Mouse (Mus musculus) C2C12 (cell line): ENCODE measurements at regions not wholly inside any gene's neighbourhood (a gene's known extent, or its start where the extent isn't known, plus 50 kb on each side); places are given as distances from the start of the nearest gene placed in this dataset.

Source experiments
- H3K27me3 ChIP-seq: one replicate; pipeline ENCODE4 v1.6.1; 2011; ENCODE audit not compliant: control insufficient read depth, insufficient read depth, insufficient read length
- H3K36me3 ChIP-seq: one replicate; pipeline ENCODE4 v1.6.1; 2011; ENCODE audit not compliant: control insufficient read depth, insufficient read depth
- H3K4me3 ChIP-seq: one replicate; pipeline ENCODE4 v1.5.1; 2011; ENCODE audit warnings: mild to moderate bottlenecking, control low read depth; ENCODE audit not compliant: poor library complexity, insufficient read depth, severe bottlenecking
- H3K79me2 ChIP-seq: one replicate; pipeline ENCODE4 v1.6.1; 2011; ENCODE audit not compliant: control insufficient read depth, insufficient read depth
- H3K79me3 ChIP-seq: one replicate; pipeline ENCODE4 v1.6.1; 2011; ENCODE audit warnings: low read depth, control low read depth
- H3ac ChIP-seq: one replicate; pipeline ENCODE3; 2011; ENCODE audit warnings: low read depth; ENCODE audit not compliant: control insufficient read depth, insufficient read length
- CEBPB ChIP-seq: IDR thresholded peaks from one replicate; pipeline ENCODE4 v1.6.1; 2011; ENCODE audit warnings: low read depth, mild to moderate bottlenecking, control low read depth, moderate library complexity
- CTCF ChIP-seq: IDR thresholded peaks from one replicate; pipeline ENCODE4 v1.5.1; 2011; ENCODE audit not compliant: control insufficient read depth, insufficient read depth, insufficient read length
- FOSL1 ChIP-seq: IDR thresholded peaks from one replicate; pipeline ENCODE4 v1.8.0; 2011; ENCODE audit warnings: mild to moderate bottlenecking, low read length; ENCODE audit not compliant: poor library complexity, insufficient read depth, severe bottlenecking
- MAX ChIP-seq: IDR thresholded peaks from one replicate; pipeline ENCODE4 v1.6.1; 2011; ENCODE audit warnings: mild to moderate bottlenecking, control low read depth
- MYOD1 ChIP-seq: IDR thresholded peaks from one replicate; pipeline ENCODE4 v1.6.1; 2011; ENCODE audit warnings: low read depth; ENCODE audit not compliant: control insufficient read depth, insufficient read length
- MYOG ChIP-seq: IDR thresholded peaks from one replicate; pipeline ENCODE4 v1.6.1; 2011; ENCODE audit not compliant: control insufficient read depth, insufficient read length; ENCODE audit errors: extremely low read depth
- USF1 ChIP-seq: IDR thresholded peaks from one replicate; pipeline ENCODE4 v1.6.1; 2011; ENCODE audit warnings: low read depth, mild to moderate bottlenecking, control low read depth, moderate library complexity

- H3ac ChIP-seq = no peak overlapping the region
- no peaks in the 10 kb centered on the region for H3K27me3 ChIP-seq
- H3K79me3 ChIP-seq = no peaks in the 10 kb centered on the region
- no peak overlapping the region for H3K4me3 ChIP-seq
- no peak for TF ChIP-seq USF1
- TF ChIP-seq MAX = no peak
- TF ChIP-seq MYOD1 = no peak
- no peak for TF ChIP-seq FOSL1
- no peak for TF ChIP-seq CTCF
- TF ChIP-seq CEBPB = no peak
- no peak for TF ChIP-seq MYOG
- H3K36me3 ChIP-seq = no peaks in the 10 kb centered on the region
- H3K79me2 ChIP-seq = no peaks in the 10 kb centered on the region
Measured at GRCm38 (mm10) chr13:119068745-119069580, 359.4 kb upstream of the Paip1 start.

GRCm38 (mm10) chr13:119069581-119069936 lies 358.8 kb upstream of the Paip1 start:
- H3K4me3 ChIP-seq = no peak overlapping the region
- no peak overlapping the region for H3ac ChIP-seq
- no peaks in the 10 kb centered on the region for H3K27me3 ChIP-seq
- H3K36me3 ChIP-seq = no peaks in the 10 kb centered on the region
- H3K79me2 ChIP-seq = no peaks in the 10 kb centered on the region
- H3K79me3 ChIP-seq = no peaks in the 10 kb centered on the region
- TF ChIP-seq CEBPB (no peak), MYOD1 (no peak), MAX (no peak), CTCF (no peak), FOSL1 (no peak), USF1 (no peak), MYOG (no peak)

- TF ChIP-seq MAX (no peak), CTCF (no peak), CEBPB (no peak), MYOD1 (no peak), USF1 (no peak), FOSL1 (no peak), MYOG (no peak)
- no peak overlapping the region for H3K4me3 ChIP-seq
- no peak overlapping the region for H3ac ChIP-seq
- no peaks in the 10 kb centered on the region for H3K79me2 ChIP-seq
- no peaks in the 10 kb centered on the region for H3K79me3 ChIP-seq
- H3K27me3 ChIP-seq = no peaks in the 10 kb centered on the region
- H3K36me3 ChIP-seq = no peaks in the 10 kb centered on the region
Measured at GRCm38 (mm10) chr13:119079243-119079642, 349.2 kb upstream of the Paip1 start.

- Histone ChIP-seq H3ac (no peak overlapping the region), H3K4me3 (no peak overlapping the region), H3K79me3 (no peaks in the 10 kb centered on the region), H3K36me3 (no peaks in the 10 kb centered on the region), H3K79me2 (no peaks in the 10 kb centered on the region), H3K27me3 (no peaks in the 10 kb centered on the region)
- TF ChIP-seq FOSL1 (no peak), MAX (no peak), MYOD1 (no peak)
Measured at GRCm38 (mm10) chr13:119081691-119082090, 346.7 kb upstream of the Paip1 start.

GRCm38 (mm10) chr13:119117906-119118305 lies 310.5 kb upstream of the Paip1 start:
- Histone ChIP-seq H3K27me3 (no peaks in the 10 kb centered on the region), H3K36me3 (no peaks in the 10 kb centered on the region), H3K79me3 (no peaks in the 10 kb centered on the region), H3K79me2 (no peaks in the 10 kb centered on the region), H3K4me3 (no peak overlapping the region), H3ac (no peak overlapping the region)
- TF ChIP-seq CTCF (no peak), FOSL1 (no peak), MYOG (no peak), MAX (no peak), USF1 (no peak), CEBPB (peak; percentile 44)

- H3K79me3 ChIP-seq = no peaks in the 10 kb centered on the region
- no peaks in the 10 kb centered on the region for H3K79me2 ChIP-seq
- TF ChIP-seq CTCF (no peak), USF1 (no peak), FOSL1 (no peak), MAX (no peak), MYOD1 (no peak), CEBPB (no peak), MYOG (no peak)
Measured at GRCm38 (mm10) chr13:119118382-119118781, 310.0 kb upstream of the Paip1 start.

More at GRCm38 (mm10) chr13:119118382-119118781, 310.0 kb upstream of the Paip1 start:
- Histone ChIP-seq H3K36me3 (no peaks in the 10 kb centered on the region), H3K4me3 (no peak overlapping the region), H3ac (no peak overlapping the region), H3K27me3 (no peaks in the 10 kb centered on the region)
